Mouse (Mus musculus) common myeloid progenitor, adult 5-6 weeks (primary cell): ENCODE results near the gene Gm10577. TPM values are rescaled to one million over a fixed set of nuclear protein-coding genes. Genes with fewer than 3 reads are reported as not detected.

Source experiments
- ATAC-seq: replicated peaks from 2 replicates; pipeline ENCODE4 v1.8.0; 2016; ENCODE audit warnings: low read depth, mild to moderate bottlenecking, moderate TSS enrichment, inconsistent platforms; ENCODE audit not compliant: poor library complexity, severe bottlenecking
- total RNA-seq: library from RNA; stranded (forward); fragments of 200-1000, 187-1606 nt; gene quantifications from 2 replicates; pipeline ENCODE4 v1.2.3, GENCODE M21; 2017

Gene Gm10577
- not detected in 2 replicates for total RNA-seq

GRCm38 (mm10) chr4:101020596-101020995, at the start of gene Gm10577:
Gm10577 (minus strand) TSS chr4:101020696.
- no peak for ATAC-seq

- peak; percentile 34 for ATAC-seq
Measured at GRCm38 (mm10) chr4:101069154-101069971, 48.9 kb upstream of the Gm10577 start.

GRCm38 (mm10) chr4:101068786-101069153, 48.3 kb upstream of the Gm10577 start, which contains the start of gene Raver2:
Raver2 (plus strand) TSS chr4:101068983.
- ATAC-seq, result peak; percentile 62

GRCm38 (mm10) chr4:101066401-101066800, 45.9 kb upstream of the Gm10577 start:
- ATAC-seq, result no peak

- ATAC-seq, result no peak
Measured at GRCm38 (mm10) chr4:101062146-101062545, 41.6 kb upstream of the Gm10577 start.

- ATAC-seq, result no peak
Measured at GRCm38 (mm10) chr4:101046576-101046975, 26.1 kb upstream of the Gm10577 start.

GRCm38 (mm10) chr4:101044149-101044548, 23.7 kb upstream of the Gm10577 start:
- no peak for ATAC-seq

- ATAC-seq, result no peak
Measured at GRCm38 (mm10) chr4:101043691-101044090, 23.2 kb upstream of the Gm10577 start.

GRCm38 (mm10) chr4:101037156-101037555, 16.7 kb upstream of the Gm10577 start:
- ATAC-seq, result no peak

- ATAC-seq, result no peak
Measured at GRCm38 (mm10) chr4:101035131-101035530, 14.6 kb upstream of the Gm10577 start.

GRCm38 (mm10) chr4:101033047-101033446, 12.6 kb upstream of the Gm10577 start:
- no peak for ATAC-seq

GRCm38 (mm10) chr4:101027852-101028411, 7.4 kb upstream of the Gm10577 start:
- ATAC-seq, result no peak

- ATAC-seq, result no peak
Measured at GRCm38 (mm10) chr4:101026995-101027394, 6.5 kb upstream of the Gm10577 start.

GRCm38 (mm10) chr4:101026566-101026965, 6.1 kb upstream of the Gm10577 start:
- no peak for ATAC-seq

GRCm38 (mm10) chr4:101017806-101018205, 2.7 kb downstream of the Gm10577 start:
- no peak for ATAC-seq

- ATAC-seq, result no peak
Measured at GRCm38 (mm10) chr4:101009092-101009491, 11.4 kb downstream of the Gm10577 start.

- ATAC-seq, result no peak
Measured at GRCm38 (mm10) chr4:101008362-101008769, 12.1 kb downstream of the Gm10577 start.

GRCm38 (mm10) chr4:101002961-101003360, 17.5 kb downstream of the Gm10577 start:
- no peak for ATAC-seq

- no peak for ATAC-seq
Measured at GRCm38 (mm10) chr4:101001073-101001472, 19.4 kb downstream of the Gm10577 start.

GRCm38 (mm10) chr4:101000622-101001021, 19.9 kb downstream of the Gm10577 start:
- no peak for ATAC-seq

GRCm38 (mm10) chr4:100998906-100999305, 21.6 kb downstream of the Gm10577 start:
- no peak for ATAC-seq
